Mouse (Mus musculus) MN1 (cell line): ENCODE results near the gene Gjb5.

Experiments
- DNase-seq: peaks from one replicate; pipeline ENCODE4 v3.0.0-alpha.2; 2016; ENCODE audit warnings: low spot score

Gene Gjb5

DNA sequence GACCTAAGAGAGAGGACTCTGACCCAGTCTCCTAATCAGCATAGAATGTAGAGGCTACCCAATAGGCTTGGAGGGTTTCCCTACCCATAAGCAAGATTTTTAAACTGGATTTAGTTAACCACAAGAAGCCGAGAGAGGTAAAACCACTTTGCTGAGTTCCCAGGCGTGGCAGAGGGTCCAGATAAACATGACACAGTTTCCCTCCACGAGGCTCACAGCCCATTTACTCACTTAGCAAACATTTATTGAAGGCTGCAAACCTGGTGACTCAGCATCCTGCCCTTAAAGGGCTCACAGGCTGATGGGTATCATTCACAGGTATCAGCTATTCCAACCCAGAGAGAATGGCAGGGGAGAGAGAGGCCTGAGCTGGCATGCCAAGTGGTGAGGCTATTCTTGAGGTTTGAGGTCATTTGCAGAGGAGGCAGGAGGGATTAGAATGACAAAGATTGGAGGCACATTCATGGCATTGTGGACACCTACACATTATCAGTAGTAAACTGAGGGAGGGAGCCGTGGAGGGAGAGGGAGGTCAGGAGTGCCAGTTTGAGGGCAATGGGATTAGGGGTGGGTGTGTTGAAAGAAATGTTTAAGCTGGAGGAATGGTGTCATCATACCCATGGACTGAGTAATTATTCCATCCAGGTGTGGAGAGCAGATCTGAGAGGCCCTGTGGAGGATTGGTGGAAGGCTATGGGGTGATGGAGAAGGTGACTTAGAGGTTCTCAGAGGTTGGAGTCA is 8.3 kb downstream of the Gjb5 start:
- DNase-seq = no peak

DNA sequence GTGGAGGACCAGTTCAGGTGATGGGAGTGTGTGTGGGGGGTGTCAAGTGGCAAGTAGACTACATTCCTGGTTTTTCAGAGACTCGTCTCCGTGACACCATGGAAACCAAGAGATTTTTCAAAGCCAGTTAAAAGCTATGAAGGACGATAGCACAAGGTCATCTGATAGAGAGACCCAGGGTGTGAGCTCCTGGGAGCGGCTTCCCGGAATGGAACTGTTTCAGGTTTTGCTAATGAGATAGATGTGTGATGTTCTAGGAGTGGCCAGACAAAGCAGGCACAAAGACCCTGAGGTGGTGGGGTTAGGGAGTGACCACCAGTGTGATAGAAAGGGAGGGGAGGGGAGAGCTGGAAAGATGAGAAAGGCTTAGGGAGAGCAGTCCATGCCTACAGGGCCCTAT is 13.0 kb downstream of the Gjb5 start:
- no peak for DNase-seq

- DNase-seq = no peak
These were observed 16.6 kb downstream of the Gjb5 start for GRCm38 (mm10) chr4:127341372-127341771.

DNA sequence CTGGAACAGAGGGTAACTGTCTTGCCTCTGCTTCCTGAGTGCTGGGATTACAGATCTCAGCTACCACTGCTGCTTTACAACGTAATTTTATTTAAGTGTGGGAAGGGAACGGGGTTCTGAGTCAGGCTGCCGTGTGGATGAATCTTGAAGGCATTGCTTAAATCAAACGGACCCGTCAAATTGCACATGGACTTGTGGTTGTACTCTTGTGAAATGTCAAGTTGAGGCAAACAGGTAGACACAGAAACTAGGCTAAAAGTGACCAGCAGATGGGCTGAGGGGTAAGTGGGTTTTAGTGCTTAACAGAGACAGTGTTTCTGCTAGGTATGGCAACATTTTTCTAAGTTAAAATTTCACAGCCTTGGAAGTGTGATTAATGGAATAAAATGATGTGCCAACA is 20.3 kb downstream of the Gjb5 start:
- DNase-seq = no peak

DNA sequence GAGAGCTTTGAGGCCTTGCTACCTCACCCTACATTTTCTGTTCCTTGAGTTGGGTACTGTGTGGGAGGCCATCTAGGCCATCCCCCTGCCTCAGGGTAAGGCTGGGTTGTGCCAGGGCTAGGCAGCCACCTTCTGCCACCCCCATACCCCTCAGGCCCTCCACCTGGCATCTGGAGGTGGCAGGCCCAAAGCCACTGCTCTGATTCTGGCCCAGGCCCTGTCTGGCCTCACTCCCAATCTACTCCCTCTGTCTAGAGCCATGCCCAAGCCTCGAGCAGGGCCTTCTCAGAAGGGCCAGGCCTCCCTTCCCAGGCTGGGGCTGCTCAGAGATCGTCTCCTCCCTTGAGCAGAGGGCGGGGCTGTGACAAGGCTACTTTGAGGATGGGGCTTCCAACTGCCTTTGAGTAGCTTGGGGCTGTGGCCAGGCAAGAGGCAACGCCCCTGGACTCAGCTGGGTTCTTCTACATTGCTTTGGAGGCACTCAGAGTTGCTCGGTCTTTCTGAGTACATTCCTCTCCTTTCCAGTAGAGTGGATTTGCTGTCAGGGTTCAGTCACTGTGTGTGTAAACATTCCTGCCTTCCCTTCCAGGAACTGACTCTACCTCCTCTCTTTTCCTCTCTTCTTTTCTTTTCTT is 23.0 kb downstream of the Gjb5 start:
- no peak for DNase-seq

DNA sequence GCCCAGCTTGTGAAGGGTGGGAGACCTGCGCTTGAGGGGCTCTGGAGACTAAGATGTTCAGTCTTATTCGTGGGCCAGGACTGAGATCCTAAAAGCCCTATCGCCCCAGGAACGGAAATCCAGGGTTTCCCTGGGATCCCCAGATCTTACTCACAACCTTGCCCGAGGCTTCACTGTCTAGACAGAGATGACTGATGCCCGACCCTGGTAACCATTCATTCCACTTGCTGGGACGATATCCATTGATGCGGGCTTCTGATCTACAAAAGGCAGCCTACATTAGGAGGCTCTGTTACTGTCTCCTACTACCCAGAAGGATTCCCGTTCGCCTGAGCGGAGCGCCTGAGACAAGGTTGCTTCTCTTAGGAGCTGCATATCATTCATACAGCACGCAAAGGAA is 26.8 kb downstream of the Gjb5 start:
- no peak for DNase-seq

- DNase-seq = no peak
These were observed 27.5 kb downstream of the Gjb5 start, which contains the start of gene Gjb3 for GRCm38 (mm10) chr4:127330181-127331100. Gene Gjb3, minus strand, starts transcription at chr4:127330844.

- DNase-seq = no peak
These were observed 28.2 kb downstream of the Gjb5 start for GRCm38 (mm10) chr4:127329751-127330150.

GRCm38 (mm10) chr4:127329046-127329445 is 28.9 kb downstream of the Gjb5 start:
- DNase-seq = no peak

DNA sequence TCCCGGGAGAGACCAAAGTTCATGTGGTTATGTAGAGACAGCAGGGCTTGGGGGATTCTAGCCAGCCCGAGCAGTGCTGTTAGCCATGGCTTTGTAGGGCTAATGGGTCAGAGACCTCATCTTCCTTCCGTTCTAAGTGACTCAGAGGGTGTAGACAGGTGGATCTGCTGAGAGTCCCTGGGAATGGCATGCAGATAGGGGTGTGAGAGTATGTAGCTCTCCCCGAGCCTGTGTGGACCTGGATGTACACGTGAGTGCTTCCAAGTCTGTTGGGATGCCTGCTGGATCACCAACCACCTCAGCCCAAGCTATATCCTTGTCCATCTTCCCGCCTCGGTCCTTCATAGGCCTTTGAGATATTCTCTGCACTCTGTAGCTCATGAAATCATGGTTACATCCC is 29.6 kb downstream of the Gjb5 start:
- no peak for DNase-seq

GRCm38 (mm10) chr4:127327749-127328148 is 30.2 kb downstream of the Gjb5 start:
- DNase-seq = no peak

DNA sequence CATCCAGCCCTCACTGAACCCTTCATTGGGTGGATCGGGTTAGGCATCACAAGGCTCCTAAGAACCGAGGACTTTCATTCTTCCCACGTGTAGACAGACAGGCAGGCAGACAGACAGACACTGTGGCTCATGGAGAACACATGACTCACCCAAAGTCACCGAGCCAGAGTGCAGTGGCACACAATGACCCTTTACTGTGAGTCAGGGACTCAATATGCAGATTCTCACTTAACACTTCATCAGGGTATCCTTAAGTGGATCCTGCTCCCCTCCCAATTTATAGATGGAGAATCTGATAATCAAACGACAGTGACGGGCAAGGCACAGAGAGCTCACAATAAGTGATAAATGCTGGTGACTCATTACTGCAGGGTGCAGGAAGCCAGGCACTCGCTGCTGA is 30.7 kb downstream of the Gjb5 start:
- DNase-seq = peak; percentile 32

GRCm38 (mm10) chr4:127325276-127325675 is 32.7 kb downstream of the Gjb5 start:
- no peak for DNase-seq

DNA sequence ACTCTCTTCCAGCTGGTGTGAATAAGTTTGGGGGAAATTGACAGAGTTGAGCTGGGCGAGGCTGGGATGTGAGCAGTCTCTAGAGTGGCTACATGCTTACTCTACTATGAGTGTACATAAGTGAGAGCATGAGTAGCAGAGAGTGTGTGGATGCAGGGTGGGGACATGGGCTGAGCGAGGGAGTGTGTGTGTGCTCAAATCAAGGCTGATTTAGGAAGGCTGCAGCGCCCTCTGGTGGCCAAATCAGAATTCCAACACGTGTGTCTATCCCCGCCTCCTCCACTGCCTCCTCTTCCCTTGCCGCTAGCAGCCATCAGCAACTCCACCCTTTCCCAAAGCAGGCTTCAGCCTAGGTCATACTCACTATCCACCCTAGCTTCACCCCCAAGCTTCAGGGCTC is 33.2 kb downstream of the Gjb5 start:
- peak; percentile 81 for DNase-seq

DNA sequence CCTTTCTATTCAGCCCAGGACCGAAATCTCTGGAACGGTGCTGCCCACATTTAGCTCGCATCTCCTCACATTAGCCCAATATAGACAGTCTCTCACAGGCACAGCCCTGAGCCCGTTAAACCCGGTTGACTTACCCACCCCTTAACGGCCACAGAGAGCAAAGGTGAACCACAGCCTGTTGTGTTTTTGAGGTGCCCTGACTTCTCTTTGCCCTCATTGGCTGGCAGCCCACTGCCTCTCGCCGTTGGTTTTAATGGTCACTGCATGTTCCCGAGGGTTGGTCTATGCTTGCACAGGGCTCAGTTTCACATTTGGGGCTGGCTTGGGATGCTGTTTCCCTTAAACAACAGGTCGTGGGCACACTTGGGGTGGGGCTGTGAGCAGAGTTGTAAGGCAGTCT is 33.7 kb downstream of the Gjb5 start:
- DNase-seq = no peak

DNA sequence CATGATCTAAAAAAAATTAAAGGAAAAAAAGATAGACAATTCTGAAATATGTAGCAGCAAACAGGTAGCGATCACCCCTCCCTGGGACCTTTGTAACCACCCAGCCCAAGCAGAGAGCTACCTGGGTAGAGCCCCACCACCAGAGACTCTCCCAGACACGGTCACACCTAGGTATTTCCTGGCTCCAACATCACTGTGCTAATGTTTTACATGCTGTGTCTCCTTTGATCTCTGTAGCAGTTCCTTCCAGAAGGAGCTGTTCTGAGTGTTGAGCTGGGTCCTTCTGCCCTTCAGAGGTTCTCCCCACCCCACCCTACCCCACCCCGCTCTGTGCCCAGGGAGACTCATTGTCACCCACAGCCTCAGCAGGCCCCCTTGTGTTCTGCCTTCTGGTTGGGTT is 34.3 kb downstream of the Gjb5 start:
- DNase-seq = no peak

GRCm38 (mm10) chr4:127319613-127320012 is 38.4 kb downstream of the Gjb5 start:
- peak; percentile 80 for DNase-seq

DNA sequence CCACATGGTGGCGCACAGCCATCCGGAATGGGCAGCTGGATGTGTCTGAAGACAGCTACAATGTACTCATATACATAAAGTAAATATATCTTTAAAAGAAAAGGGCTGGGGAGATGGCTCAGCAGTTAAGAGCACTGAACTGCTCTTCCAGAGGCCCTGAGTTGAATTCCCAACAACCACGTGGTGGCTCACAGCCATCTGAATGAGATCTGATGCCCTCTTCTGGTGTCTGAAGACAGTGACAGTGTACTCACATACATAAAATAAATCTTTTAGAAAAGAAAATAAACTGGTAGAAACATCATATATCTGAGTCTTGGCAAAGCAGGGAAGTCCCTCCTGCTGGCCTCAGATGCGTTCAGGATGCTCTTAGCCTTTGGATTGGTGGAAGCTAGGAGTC is 40.8 kb downstream of the Gjb5 start:
- DNase-seq = no peak

DNA sequence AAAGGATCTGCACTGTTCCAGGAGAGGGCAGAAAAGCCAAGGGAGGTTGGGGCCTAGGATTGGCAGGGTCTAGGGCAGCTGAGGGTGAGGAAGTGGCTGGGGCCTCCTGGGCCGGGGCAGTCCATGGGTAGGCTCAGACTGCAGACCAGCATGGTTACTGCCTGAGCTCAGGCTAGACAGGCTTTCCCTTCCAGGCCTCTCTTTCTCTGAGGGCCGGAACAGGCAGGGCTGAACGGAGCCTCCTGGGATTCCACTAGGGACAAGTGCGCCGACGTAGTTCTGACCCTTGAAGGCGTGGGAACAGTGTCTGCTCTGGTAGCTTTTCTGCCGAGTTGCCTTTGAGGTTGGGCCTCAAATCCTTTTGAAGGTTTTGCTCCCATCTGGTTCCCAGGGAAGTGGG is 42.2 kb downstream of the Gjb5 start:
- no peak for DNase-seq

GRCm38 (mm10) chr4:127314585-127314984 is 43.4 kb downstream of the Gjb5 start:
- no peak for DNase-seq

GRCm38 (mm10) chr4:127313861-127314260 is 44.1 kb downstream of the Gjb5 start, which contains the start of gene Gja4:
Gene Gja4, minus strand, starts transcription at chr4:127314039.
- DNase-seq = peak; percentile 85

DNA sequence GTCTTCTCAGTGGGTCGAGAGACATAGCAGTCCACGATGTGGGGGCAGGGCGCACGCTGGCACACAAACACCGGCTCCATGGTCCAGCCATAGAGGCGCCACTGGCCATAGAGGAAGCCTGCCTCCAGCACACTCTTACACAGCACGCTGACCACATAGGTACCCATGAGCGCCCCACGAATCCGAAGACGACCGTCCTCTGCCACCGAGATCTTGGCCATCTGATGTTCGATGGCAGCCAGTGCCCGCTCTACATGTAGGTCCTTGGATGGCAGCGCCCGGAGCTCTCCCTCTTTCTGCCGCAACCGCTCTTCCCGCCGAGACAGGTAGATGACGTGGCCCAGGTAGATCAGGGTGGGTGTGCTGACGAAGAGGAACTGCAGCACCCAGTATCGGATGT is 45.6 kb downstream of the Gjb5 start:
- no peak for DNase-seq

- no peak for DNase-seq
These were observed 46.4 kb downstream of the Gjb5 start for GRCm38 (mm10) chr4:127311561-127311960.
